Mouse (Mus musculus) adrenal gland, postnatal 4 days (tissue): ENCODE data around the gene Gss. TPM values are rescaled to one million over a fixed set of nuclear protein-coding genes. Genes with fewer than 3 reads are reported as not detected.
A peak's percentile ranks its signal among the peaks of the same experiment; 100 is the strongest.
"Not testable (repeated sequence)": the region's sequence is repeated elsewhere in the genome, so short reads cannot be mapped to it uniquely, and the experiment has no call there.

ENCODE experiments used
- DNase-seq, 2 experiments: peaks; one replicate each; pipeline ENCODE4 v3.0.0; 2021 to 2022; ENCODE audit warnings: low spot score in 2 of 2, mixed read lengths in 2 of 2
- total RNA-seq, 2 experiments: library from RNA; stranded (reverse); gene quantifications; 2 replicates each; pipeline ENCODE4 v1.2.3; 2021

Gene Gss
- total RNA-seq, 2 experiments from 2014 or later, result 38.7 to 39.6 TPM

DNA sequence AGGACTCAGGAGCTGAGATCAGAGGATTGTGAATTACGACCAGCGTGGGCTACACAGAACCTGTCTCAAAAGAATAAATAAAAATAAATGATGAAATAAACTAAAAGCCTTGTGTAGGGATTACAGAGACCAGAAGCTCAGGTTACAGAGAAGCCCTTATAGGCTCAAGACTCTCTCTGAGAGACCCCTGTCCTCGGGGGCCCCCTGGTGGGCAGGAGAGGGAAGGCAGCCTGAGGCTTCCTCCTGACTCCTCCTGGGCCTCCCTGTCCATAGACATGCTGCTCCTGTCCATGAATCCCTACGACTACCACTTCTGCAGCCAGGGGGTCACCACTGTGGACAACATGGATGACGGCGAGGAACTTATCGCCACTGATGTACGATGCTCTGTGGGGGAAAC lies 27.2 kb upstream of the Gss start:
- DNase-seq, result peak; percentile 83 to 85

DNA sequence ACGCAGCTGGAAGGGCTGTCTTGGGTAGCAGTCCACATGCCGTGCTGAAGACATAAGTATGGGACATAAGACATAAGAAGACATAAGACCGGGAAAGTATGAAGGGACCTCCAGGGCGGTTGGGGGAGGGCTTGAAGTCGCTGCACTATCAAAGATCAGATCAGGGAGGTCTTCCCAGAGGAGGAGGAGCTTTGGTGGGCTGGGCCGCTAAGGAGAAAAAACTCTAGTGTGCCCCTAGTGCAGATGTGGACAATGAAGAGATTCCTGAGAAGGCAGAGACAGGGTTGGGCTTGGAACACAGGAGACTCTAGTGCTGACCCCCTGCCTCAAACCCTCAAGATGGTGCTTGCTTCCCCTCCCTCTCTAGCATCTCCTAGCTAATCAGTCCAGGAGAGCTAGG lies 24.4 kb upstream of the Gss start:
- DNase-seq, result no peak

DNA sequence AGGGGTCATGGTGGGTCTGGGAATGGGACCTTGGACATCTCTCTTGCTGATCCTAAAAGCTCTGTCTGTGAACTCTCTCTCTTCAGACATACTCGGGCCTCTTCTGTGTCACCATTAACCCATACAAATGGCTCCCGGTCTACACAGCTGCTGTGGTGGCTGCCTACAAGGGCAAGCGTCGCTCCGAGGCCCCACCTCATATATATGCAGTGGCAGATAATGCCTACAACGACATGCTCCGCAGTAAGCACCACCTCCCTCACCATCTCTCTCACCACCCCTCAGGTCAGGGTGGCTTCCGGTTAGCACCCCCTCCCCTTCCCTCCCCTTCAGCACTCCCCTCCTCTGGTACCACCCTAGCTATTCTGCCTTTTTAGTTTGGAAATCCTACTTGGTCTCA lies 21.3 kb upstream of the Gss start:
- DNase-seq, result no peak

DNA sequence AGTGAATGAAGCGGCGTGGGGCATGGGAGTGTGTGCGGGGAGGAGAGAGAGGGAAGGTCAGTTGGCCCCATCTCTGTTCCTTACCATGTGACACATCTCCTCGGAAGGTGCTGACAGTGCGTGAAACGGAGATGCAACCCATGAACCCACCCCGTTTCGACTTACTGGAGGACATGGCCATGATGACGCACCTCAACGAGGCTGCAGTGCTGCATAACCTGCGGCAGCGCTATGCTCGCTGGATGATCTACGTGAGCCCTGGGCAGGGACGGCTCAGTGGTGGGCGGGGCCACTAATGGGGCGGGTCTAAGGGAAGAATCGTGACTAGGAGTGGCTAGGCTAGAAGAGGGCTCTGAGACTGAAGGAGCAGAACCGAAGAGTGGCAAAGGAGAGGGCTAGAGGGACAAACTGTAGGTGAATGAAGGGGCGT lies 20.7 kb upstream of the Gss start:
- peak in 1 of 2 experiments; percentile 45 for DNase-seq

DNA sequence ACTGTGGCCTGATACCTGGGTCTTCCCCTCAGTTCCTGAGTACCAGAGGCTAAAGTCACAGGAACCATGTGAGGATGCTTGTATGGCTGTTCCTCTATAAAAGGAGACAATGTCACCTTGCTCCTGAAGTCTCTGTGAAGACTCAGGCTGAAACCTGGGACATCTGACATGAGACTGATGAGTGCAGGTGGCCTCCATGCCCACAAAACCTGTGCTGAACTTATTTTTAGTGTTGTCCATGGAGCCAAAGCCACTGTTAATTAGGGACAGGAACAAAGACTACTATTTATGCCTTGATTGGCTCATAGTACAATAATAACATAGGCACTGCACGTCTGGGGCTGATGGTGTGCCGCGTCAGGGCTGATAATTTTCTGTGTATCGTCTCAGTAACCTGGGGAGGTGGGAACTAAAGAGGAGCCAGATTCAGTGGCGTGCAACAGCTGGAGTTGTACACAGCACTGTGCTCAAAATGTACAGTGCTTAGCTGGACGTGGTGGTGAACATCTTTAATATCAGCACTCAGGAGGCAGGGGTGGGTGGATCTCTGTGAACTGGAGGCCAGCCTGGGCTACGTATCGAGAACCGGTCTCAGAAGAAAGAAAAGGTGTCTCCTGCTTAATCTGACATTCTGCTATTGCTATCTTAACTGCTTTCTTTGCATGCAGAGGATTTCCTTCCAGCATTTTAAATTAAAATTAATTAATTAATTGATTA lies 19.4 kb upstream of the Gss start:
- no peak for DNase-seq

DNA sequence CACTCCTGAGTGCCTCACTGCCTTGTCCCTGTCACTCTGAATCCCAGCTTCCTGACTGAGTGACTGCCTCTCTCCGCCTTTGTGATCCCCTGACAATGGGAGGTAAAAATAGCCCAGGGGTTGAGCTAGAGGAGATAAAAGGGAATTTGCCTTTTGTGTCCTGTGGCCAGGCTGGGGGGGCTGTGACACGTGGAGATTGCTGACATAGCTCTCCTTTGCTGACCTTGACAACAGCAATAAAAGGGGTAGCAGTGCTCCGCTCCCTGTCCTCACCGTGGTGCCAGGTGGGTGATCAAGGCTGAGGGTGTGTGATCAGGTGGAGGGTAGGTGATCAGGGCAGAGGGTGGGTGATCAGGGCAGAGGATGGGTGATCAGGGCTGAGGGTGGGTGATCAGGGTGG lies 18.4 kb upstream of the Gss start, which contains the start of gene Myh7b:
TSS of gene Myh7b (plus strand) at position 235 of the 400 bp plus-strand sequence.
- no peak for DNase-seq

DNA sequence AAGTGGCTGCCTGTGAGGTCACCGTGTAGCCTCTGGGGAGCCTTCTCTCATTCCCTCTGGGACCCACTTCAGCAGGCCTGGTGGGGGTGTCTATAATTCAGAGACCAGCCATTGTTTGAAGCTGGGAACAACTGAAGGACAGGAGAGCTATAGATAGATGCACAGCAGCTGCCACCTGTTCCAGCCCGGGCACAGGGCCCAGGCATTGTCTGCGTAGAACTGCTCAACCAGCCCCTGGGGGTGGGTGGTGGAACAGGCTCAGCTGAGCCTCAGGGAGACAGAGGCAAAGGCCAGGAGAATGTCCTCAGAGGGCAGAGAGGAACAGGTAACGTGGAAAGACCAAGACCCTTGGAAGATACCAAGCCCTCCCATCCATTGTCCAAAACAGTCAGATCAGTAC lies 13.8 kb upstream of the Gss start:
- no peak for DNase-seq

DNA sequence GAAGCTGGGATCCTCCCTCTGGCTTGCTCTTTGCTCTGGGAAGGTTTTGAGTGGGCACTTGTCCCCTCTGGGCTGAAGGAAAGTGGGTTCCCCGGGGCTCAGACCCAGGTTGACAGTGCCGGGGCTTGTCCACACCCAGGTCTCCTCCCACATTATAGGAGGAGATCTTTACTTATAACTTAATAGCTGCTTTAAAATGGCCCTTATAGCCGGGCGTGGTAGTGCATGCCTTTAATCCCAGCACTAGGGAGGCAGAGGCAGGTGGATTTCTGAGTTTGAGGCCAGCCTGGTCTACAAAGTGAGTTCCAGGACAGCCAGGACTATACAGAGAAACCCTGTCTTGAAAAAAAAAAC lies 12.6 kb upstream of the Gss start:
- not testable (repeated sequence) for DNase-seq

DNA sequence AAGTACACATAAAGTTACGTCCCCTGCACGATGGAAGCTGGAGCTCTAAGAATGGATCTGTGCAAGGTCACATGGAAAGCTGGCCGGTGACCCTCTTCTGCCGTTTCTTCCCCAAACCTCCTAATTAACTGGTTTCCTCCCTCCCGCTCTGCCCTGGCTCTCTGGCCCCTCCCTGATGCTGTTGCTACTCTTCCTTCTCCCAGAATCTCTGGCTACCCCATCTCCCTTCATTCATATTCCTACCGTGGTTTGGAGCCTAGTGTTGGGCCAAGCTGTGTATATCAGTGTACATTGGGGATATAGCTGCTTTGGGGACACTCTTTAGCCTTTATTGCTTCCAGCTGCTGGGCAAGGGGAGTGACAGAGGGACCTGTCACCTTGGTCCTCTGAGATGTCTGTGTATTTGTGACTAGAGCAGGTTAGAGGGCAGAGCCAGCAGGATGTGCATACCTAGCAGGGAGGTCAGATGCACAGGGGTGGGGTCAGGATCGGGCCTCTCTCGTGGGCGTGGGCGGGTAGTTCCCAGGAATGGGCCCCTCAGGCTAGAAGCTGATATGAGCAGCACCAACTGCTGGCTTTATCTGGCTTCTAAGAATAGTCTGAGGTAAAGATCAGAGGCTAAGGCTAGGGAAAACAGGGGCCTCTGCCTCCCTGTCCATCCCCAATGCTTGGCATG lies 12.1 kb upstream of the Gss start:
- DNase-seq, result no peak

DNA sequence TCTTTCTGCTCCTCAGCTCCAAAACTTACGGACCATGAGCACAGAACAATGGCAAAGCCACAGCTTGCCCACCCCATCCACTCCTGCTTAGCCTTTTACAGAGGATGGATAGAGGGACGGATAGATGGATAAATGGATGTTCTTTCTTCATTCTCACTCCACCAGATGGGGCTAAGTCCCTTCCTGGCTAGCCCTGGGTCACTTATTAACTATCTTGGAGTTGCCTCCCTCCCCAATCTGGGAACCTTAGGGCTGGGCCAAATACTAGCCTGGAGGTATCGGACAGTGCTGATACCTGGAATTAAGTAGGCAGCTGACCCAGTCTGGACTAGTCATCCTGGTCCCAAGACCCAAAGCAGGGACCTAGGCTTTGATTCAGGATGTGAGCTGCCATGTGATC lies 11.1 kb upstream of the Gss start:
- DNase-seq, result no peak

DNA sequence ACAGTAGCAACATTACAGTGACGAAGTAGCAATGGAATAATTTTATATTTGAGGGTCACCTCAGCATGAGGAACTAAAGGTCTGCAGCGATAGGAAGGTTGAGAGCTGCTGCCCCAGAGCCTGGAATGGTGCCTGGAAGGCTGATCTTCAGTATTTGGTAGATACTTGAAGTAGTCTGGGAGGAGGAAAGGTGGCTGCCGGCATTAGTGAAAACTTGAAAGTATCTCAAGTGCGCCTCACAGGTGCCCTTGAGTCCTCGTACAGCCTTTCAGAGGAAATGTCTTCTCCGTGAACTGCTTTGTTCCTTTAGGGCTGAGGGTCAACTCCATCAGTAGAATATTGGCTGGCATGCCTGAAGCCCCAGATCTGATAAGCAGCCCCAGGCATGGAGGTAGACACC lies 2.9 kb upstream of the Gss start:
- no peak for DNase-seq

DNA sequence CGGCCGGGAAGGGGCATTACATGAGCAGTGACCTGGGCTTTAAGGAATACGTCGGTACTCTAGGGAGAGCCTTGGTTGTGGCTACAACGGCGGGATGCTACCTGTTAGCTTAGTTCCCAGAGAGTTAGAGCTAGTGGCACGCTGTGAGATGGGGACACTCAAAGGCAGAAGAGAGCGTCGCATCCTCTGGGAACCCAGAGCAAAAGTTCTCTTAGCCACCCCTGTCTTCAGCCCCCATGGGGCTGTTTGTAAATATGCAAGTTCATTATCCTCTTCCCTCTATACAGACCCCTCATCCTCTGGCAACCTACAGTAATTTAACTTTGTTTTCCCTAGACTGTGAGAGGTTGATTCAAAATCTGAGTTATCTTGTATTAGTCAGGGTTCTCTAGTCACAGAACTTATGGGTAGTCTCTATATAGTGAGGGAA lies 259 bp upstream of the Gss start:
- DNase-seq, result no peak

DNA sequence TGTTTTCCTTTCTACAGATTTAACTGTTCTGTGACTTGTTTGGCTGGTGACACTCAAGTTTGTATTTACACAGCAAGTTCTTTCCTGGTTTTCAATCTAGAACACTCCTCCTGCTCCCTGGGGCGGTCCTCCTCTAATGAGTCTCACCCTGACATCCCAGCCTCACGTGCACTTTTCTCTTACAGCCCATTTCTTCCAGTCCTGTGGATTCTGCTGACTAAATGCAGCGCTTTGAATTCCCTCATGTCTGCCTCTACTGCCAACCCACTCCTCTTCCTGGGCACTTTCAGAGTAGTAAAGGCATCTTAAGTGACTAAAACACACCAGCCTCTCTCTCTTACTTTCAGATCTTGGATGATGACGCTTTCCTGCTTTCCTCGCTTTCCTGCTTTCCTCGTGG lies 934 bp downstream of the Gss start:
- no peak for DNase-seq

DNA sequence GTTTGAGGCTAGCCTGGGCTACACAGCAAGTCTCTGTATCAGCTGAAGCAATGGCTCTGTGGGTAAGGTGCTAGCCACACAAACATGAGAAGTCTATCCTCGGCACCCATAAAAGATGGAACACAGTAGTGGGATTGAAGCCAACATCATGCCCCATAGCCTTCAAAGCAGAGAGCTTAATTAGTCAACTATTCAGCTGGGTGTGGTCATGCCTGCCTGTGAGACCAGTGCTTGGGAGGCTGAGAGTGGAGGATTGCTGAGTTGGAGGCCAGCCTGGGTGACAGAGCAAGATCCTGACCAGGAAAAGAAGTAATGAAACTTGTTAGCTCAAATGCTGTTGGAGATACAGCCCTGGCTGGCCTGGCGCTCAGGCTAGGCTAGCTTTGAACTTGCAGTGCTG lies 1.7 kb downstream of the Gss start:
- no peak for DNase-seq

DNA sequence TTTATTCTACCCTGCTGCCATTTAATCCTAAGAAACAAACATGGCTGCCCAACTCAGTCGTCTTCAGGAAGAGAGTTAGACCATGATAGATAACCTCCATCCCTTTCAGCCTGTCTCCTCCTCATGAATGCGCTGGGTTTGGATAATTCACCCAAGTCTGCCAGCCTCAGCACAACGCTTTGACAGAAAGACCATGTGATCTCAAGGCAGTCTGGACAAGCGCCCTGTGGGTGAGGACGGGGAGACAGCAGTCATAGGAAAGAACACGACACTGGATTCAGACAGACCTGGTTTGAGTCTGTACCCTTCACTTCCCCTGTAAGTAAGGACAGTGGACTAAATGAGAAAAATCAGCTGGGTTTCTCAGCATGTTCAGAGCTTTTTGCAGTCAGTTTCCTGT lies 3.1 kb downstream of the Gss start:
- DNase-seq, result no peak

DNA sequence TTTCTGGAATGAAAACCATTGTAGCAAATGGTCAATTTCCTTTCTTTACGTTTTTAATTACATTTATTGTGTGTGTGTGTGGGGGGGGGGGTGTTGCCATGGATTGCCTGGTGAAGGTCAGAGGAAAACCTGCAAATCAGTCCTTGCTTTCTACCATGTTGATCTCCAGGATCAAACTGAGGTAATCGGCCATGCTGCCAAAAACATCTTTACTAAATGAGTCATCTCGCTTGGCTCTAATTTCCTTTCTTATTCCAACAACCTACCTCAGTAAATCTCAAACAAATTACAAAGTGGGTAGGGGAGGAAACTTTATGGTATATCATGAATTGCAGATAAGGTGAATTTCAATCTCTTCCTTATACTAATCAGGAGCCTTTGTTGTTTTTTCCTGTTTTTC lies 4.5 kb downstream of the Gss start:
- no peak for DNase-seq

DNA sequence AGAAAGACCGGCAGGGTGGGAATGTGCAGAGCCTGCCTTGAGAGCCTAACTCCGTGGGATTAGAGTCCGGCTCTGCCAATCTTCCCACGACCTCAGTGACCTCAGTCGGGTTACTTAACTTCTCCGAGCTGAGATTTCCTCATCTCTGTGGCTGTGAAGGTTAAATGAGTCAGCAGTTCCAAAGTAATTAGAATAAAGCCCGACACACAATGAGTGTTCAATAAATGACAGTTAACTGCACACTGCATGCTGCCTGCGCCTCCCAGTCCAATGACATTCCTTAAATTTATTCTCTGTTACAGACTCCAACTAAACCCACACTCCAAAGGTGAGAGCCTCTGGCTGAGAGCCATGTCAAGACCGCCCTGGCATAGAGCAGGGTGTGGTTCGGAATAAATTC lies 7.1 kb downstream of the Gss start:
- no peak for DNase-seq

DNA sequence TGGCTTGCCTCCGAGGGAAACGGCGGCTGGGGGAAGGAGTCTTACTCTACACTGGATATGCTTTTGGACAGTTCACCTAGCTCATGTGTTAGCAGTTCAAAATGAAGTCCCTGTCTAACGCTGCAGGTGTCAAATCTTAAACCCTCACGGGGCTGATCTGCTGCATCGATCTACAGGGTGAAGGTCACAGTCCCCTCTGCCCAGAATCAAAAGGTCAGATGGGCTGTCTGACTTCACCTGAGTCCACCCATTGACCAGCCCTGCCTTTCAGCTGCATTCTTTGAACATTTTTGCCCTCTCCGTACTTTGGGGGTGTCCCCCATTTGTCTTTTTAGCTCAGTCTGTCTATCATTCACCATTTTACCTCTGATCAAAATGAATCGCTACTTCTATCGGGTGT lies 7.5 kb downstream of the Gss start:
- DNase-seq, result no peak

DNA sequence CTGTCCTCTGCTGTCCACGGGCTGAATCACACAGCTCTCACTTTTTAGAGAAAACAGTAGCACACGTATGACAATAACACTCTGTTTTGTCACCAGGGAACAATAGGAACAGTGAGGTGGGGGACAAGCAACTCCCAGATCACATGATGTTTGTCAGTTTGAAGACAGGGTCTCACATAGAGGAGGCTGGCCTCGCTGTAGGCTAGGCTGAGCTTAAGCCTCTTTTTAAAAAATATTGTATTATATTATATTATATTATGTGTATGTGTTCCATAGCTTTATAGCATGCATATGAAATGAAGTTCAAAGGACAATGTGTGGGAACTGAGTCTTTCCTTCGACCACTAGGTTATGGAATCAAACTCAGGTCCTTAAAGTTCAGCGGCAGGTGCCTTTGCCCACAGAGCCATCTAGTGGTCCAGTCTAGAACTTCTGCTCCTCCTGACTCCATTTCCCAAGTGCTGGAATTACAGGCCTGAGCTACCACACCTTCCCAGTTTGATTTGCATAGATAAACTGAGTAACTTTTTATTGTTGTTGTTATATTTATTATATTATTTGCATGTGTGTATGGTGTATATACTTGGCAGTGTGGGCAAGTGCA lies 8.6 kb downstream of the Gss start:
- no peak for DNase-seq

DNA sequence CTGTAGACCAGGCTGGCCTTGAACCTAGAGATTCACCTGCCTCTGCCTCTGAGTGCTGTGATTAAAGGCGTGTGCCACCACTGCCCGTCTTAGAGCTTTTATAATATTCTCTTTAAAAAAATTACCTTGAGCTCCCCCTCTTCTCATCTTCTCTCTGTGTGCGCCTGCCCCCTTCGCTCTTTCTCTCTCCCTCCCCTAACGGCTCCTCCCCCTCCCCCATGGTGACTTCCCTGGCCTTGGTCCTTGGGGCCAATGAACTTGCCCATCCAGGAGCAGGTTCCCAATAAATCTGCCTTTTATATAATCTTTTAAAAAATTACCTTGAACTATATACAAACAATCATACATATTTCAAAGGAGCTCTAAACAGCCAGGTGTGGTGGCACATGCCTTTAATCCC lies 9.6 kb downstream of the Gss start:
- no peak for DNase-seq

DNA sequence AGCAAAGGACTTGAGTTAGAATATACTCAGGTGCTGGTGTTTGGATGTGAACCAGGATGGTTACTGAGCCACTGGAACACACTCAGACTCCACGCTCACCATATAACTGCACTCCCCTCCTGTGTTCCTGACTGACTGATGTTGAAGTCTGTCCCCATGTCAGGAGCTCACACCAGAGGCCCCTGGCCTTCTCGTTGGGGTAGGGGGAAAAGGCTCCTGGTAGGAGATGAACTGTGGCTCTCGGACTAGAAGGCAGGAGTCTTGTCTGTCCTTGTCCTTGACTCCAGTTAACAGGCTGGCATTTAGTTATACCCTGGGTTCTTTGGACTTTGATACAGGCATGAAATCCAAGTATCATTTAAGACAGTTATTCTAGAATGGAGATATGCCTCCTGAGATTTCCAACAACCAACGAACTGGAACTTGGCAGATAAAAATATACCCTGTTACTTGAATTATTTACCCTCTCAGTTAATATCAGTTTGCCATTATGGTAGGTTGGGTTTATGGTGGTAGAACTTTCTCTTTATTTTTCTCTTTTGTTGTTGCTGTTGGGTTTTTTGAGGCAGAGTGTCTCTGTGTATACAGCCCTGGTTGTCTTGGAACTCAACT lies 10.1 kb downstream of the Gss start:
- no peak for DNase-seq

DNA sequence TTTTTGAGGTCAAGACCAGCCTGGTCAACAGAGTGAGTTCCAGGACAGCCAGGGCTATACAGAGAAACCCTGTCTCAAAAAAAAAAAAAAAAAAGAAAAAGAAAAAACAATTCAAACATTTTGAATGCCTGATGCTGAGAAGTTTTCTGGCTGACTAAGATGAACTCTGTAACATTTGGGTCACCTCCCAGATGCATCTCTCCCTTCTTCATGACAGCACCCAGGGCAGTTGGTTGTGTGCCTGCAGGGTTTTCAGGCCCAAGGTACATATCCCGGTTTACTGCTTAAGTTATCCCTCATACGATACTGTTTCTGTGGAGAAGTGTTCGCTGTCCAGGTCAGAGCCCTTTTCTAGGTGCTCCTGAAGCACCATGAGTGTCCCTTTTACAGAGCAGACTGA lies 12.3 kb downstream of the Gss start:
- no peak for DNase-seq
